Mouse (Mus musculus): ENCODE measurements around the gene Dnmt3a. TPM values are rescaled to one million over a fixed set of nuclear protein-coding genes. Genes with fewer than 3 reads are reported as not detected.

The Dnmt3a gene
- total and polyA plus RNA-seq, 3 experiments, result 15.9 to 34.4 TPM; not detected in 1

DNA sequence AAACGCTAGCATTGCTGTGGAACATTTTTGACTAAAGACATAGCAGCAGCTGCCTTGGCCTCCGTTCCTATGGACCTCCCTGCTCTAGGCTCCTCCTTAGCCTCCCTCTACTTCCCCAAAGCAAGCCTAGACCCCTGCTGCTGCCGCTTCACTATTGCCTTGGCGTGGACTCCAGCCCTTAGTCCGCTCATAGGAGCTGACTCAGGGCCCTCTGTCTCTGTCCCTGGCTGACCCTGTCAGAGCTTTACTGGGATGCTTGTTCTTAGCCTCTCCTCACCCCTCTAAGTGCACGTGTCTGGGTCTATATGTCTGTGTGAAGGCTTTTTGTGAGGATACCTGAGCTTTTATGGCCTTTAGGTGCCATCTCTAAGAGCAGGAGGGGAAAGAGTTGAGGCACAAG lies 27.5 kb upstream of the Dnmt3a start:
- no peak for TF ChIP-seq ZMIZ1 (IDR thresholded peaks at IDR 0.05; ENCODE audit: low read depth, low read length)
- no peak for TF ChIP-seq ELF1 (IDR thresholded peaks at IDR 0.05; ENCODE audit: low read depth, low read length)
- TF ChIP-seq ZKSCAN1 (IDR thresholded peaks at IDR 0.05; ENCODE audit: low read depth, low read length), result no peak
- no peak for TF ChIP-seq GABPA (IDR thresholded peaks at IDR 0.05; ENCODE audit: low read depth, low read length)
- no peak for TF ChIP-seq CTCF (IDR thresholded peaks at IDR 0.05 in 2 of 3, conservative IDR thresholded peaks at IDR 0.05 in 1 of 3; ENCODE audit: control insufficient read depth in 1 of 3, insufficient read depth in 1 of 3, low read depth in 2 of 3, low read length in 3 of 3, poor library complexity in 1 of 3, severe bottlenecking in 1 of 3)
- no peak for TF ChIP-seq MEF2A (IDR thresholded peaks at IDR 0.05; ENCODE audit: extremely low read depth, insufficient replicate concordance, low read depth, low read length, poor library complexity, severe bottlenecking)
- no peak for TF ChIP-seq POLR2AphosphoS2 (IDR thresholded peaks at IDR 0.05; ENCODE audit: low read length)
- no peak for TF ChIP-seq TCF12 (IDR thresholded peaks at IDR 0.05; ENCODE audit: low read depth, low read length)
- no peak for TF ChIP-seq ZC3H11A (IDR thresholded peaks at IDR 0.05; ENCODE audit: low read depth, low read length)
- no peak for TF ChIP-seq KAT2A (conservative IDR thresholded peaks at IDR 0.05; ENCODE audit: low read depth, low read length)
- no peak for TF ChIP-seq GATA1 (IDR thresholded peaks at IDR 0.05; ENCODE audit: low read depth, low read length)
- no peak for TF ChIP-seq ZNF384 (IDR thresholded peaks at IDR 0.05; ENCODE audit: low read depth, low read length)
- TF ChIP-seq MAZ (IDR thresholded peaks at IDR 0.05; ENCODE audit: low read depth, low read length), result no peak
- DNase-seq (ENCODE audit: low read depth, low spot score), result no peak
- H3K27ac ChIP-seq (ENCODE audit: control insufficient read depth, low read depth, low read length), result no peak overlapping the region

DNA sequence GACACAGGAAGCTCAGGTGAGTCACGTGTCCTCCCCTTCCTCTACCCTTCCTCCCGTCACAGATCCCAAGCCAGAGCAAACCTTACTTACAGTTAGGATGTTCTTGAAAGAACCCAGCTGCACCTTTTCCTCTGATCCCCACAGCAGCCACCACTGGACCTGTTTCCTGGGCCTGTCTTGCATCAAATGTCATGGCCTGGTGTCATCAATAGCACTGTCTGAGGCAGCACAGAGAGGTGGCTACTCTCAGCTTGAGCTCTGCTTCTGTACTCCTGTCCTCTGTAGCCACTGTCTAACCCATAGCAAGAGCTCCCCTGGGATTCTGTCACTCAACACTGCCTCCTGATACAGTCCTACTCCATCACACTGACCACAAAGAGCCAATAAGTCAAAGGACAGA lies 26.2 kb upstream of the Dnmt3a start:
- H3K36me3 ChIP-seq (ENCODE audit: control insufficient read depth in 1 of 2, insufficient read depth in 2 of 2, low read length in 2 of 2), result peaks cover 0 to 7% of the 10 kb centered on the region in 2 experiments; a peak in 2 of 4 replicates
- no peak for TF ChIP-seq SIN3A (IDR thresholded peaks at IDR 0.05; ENCODE audit: low read length)
- no peak for TF ChIP-seq KAT2A (conservative IDR thresholded peaks at IDR 0.05; ENCODE audit: low read depth, low read length)
- TF ChIP-seq HCFC1 (IDR thresholded peaks at IDR 0.05; ENCODE audit: low read depth, low read length), result no peak
- no peak for TF ChIP-seq USF2 (IDR thresholded peaks at IDR 0.05; ENCODE audit: borderline replicate concordance in 1 of 2, insufficient read depth in 1 of 2, low read depth in 1 of 2, low read length in 2 of 2)
- TF ChIP-seq E2F4 (IDR thresholded peaks at IDR 0.05; ENCODE audit: borderline replicate concordance, low read depth, low read length), result no peak
- TF ChIP-seq ELF1 (IDR thresholded peaks at IDR 0.05; ENCODE audit: low read depth, low read length), result no peak
- TF ChIP-seq NELFE (IDR thresholded peaks at IDR 0.05; ENCODE audit: low read depth, low read length), result no peak
- TF ChIP-seq RCOR1 (IDR thresholded peaks at IDR 0.05; ENCODE audit: low read depth, low read length), result no peak
- TF ChIP-seq POLR2AphosphoS5 (IDR thresholded peaks at IDR 0.05; ENCODE audit: borderline replicate concordance, low read depth, low read length), result no peak
- TF ChIP-seq POLR2AphosphoS2 (IDR thresholded peaks at IDR 0.05; ENCODE audit: low read length), result no peak
- TF ChIP-seq MEF2A (IDR thresholded peaks at IDR 0.05; ENCODE audit: extremely low read depth, insufficient replicate concordance, low read depth, low read length, poor library complexity, severe bottlenecking), result no peak
- no peak for TF ChIP-seq ZC3H11A (IDR thresholded peaks at IDR 0.05; ENCODE audit: low read depth, low read length)
- TF ChIP-seq JUND (IDR thresholded peaks at IDR 0.05; ENCODE audit: low read depth, low read length), result no peak
- no peak for TF ChIP-seq MAZ (IDR thresholded peaks at IDR 0.05; ENCODE audit: low read depth, low read length)
- TF ChIP-seq GABPA (IDR thresholded peaks at IDR 0.05; ENCODE audit: low read depth, low read length), result no peak
- TF ChIP-seq CHD2 (IDR thresholded peaks at IDR 0.05; ENCODE audit: low read length), result no peak
- no peak overlapping the region for H3K27ac ChIP-seq (ENCODE audit: control insufficient read depth, low read depth, low read length)
- no peak overlapping the region for H3K9ac ChIP-seq (ENCODE audit: control insufficient read depth, low read depth, low read length, poor library complexity, severe bottlenecking)
- no peaks in the 10 kb centered on the region for H3K9me3 ChIP-seq (replicated peaks; ENCODE audit: insufficient read depth, low read length)
- H3K4me3 ChIP-seq (ENCODE audit: control insufficient read depth in 1 of 2, insufficient read depth in 1 of 2, low read depth in 2 of 2, low read length in 2 of 2), result no peak overlapping the region
- H3K27me3 ChIP-seq (ENCODE audit: control insufficient read depth in 1 of 2, insufficient read depth in 2 of 2, low read length in 2 of 2), result no peaks in the 10 kb centered on the region
- H3K4me1 ChIP-seq (ENCODE audit: control insufficient read depth in 1 of 2, insufficient read depth in 2 of 2, low read length in 2 of 2), result peaks cover 5 to 15% of the 10 kb centered on the region in 2 experiments; a peak in 3 of 4 replicates
- DNase-seq (ENCODE audit: low read depth, low spot score), result no peak
- no peaks in the 10 kb centered on the region for H3K79me2 ChIP-seq (ENCODE audit: control insufficient read depth, insufficient read depth, low read length, poor library complexity)

More for the DNA sequence above, 27.5 kb upstream of the Dnmt3a start:
- no peaks in the 10 kb centered on the region for H3K9me3 ChIP-seq (replicated peaks; ENCODE audit: insufficient read depth, low read length)
- no peaks in the 10 kb centered on the region for H3K27me3 ChIP-seq (ENCODE audit: control insufficient read depth in 1 of 2, insufficient read depth in 2 of 2, low read length in 2 of 2)
- no peaks in the 10 kb centered on the region for H3K79me2 ChIP-seq (ENCODE audit: control insufficient read depth, insufficient read depth, low read length, poor library complexity)
- no peak overlapping the region for H3K4me3 ChIP-seq (ENCODE audit: control insufficient read depth in 1 of 2, insufficient read depth in 1 of 2, low read depth in 2 of 2, low read length in 2 of 2)
- peaks cover 0 to 7% of the 10 kb centered on the region in 2 experiments; a peak in 2 of 4 replicates for H3K36me3 ChIP-seq (ENCODE audit: control insufficient read depth in 1 of 2, insufficient read depth in 2 of 2, low read length in 2 of 2)
- H3K9ac ChIP-seq (ENCODE audit: control insufficient read depth, low read depth, low read length, poor library complexity, severe bottlenecking), result no peak overlapping the region
- peaks cover 5 to 15% of the 10 kb centered on the region in 2 experiments; a peak in 3 of 4 replicates for H3K4me1 ChIP-seq (ENCODE audit: control insufficient read depth in 1 of 2, insufficient read depth in 2 of 2, low read length in 2 of 2)

All from MEL (cell line).